In genomic region chr5:89911508-89911907, GRCm38 (mm10) we compare ENCODE assay signal across 24 mouse cellular contexts.
"Had no signal": no experiment of that assay in that cellular context is flagged by ENCODE, and none has a peak within 500 bp of the region (broad histone marks: within the 10 kb centered on the region; RNA-seq: fewer than 3 reads in every experiment).

No protein-coding gene starts in this region.

- H3K4me2 ChIP-seq: heart, embryonic 11.5 days; heart, embryonic 13.5 days; heart, embryonic 15.5 days; limb, embryonic 12.5 days; liver, embryonic 11.5 days; liver, embryonic 13.5 days had no signal

- H3K9ac ChIP-seq: heart, embryonic 13.5 days; heart, embryonic 15.5 days; hindbrain, embryonic 12.5 days; limb, embryonic 12.5 days; liver, embryonic 13.5 days had no signal

- DNase-seq: gastrocnemius, postnatal 14 days; gastrocnemius, postnatal 36 days; heart, adult 11 months; heart, adult 2 months; heart, postnatal 14 days; heart, postnatal 36 days; kidney, adult 11 months; kidney, adult 8-10 months; kidney, postnatal 10 days; kidney, postnatal 25 days; kidney, postnatal 4 days; liver; liver, embryonic 13.5 days had no signal

- H3K9me3 ChIP-seq: heart, embryonic 13.5 days; heart, embryonic 15.5 days; hindbrain, embryonic 12.5 days; limb, embryonic 10.5 days; limb, embryonic 12.5 days; liver, embryonic 13.5 days had no signal

- H3K36me3 ChIP-seq: heart, embryonic 13.5 days; heart, embryonic 15.5 days; hindbrain, embryonic 12.5 days; limb, embryonic 10.5 days; limb, embryonic 12.5 days; liver, embryonic 13.5 days had no signal

- H3K4me1 ChIP-seq: heart, embryonic 13.5 days; heart, embryonic 15.5 days; limb, embryonic 10.5 days; limb, embryonic 12.5 days; liver, embryonic 13.5 days had no signal

- H3K27me3 ChIP-seq: heart, embryonic 13.5 days; heart, embryonic 15.5 days; hindbrain, embryonic 12.5 days; limb, embryonic 12.5 days; liver, embryonic 13.5 days had no signal

- H3K27ac ChIP-seq: heart, adult 2 months; heart, embryonic 13.5 days; heart, embryonic 15.5 days; hindbrain, postnatal 0 days; layer of hippocampus, adult 2 months; left cerebral cortex, adult 2 months; limb, embryonic 10.5 days; limb, embryonic 12.5 days; liver, embryonic 13.5 days had no signal

- H3K4me3 ChIP-seq: heart, adult 2 months; heart, embryonic 13.5 days; heart, embryonic 15.5 days; hindbrain, embryonic 12.5 days; layer of hippocampus, adult 2 months; left cerebral cortex, adult 2 months; limb, embryonic 10.5 days; limb, embryonic 12.5 days; liver, embryonic 13.5 days had no signal

- ATAC-seq: intestine, embryonic 16.5 days had no signal
